Mouse (Mus musculus) CD4-positive helper T cell, adult 2 months (primary cell): ENCODE measurements around the gene Tmem102.
A peak's percentile ranks its signal among the peaks of the same experiment; 100 is the strongest.

Experiments used
- DNase-seq: peaks from one replicate; pipeline ENCODE4 v3.0.0-alpha.2; 2012; ENCODE audit warnings: low read depth, missing footprints, low spot score

Gene Tmem102

GRCm38 (mm10) chr11:69822080-69822479 lies 16.7 kb upstream of the Tmem102 start, which contains the start of gene Spem1:
TSS of gene Spem1 (minus strand) at chr11:69822180.
- no peak for DNase-seq

GRCm38 (mm10) chr11:69818871-69819270 lies 13.4 kb upstream of the Tmem102 start:
- no peak for DNase-seq

- no peak for DNase-seq
Observed at GRCm38 (mm10) chr11:69818365-69818764, 12.9 kb upstream of the Tmem102 start, which contains the start of gene Spem2. TSS of gene Spem2 (minus strand) at chr11:69818465.

- no peak for DNase-seq
Observed at GRCm38 (mm10) chr11:69816520-69816919, 11.1 kb upstream of the Tmem102 start.

- DNase-seq: no peak
Observed at GRCm38 (mm10) chr11:69815155-69815554, 9.7 kb upstream of the Tmem102 start, which contains the start of gene Gm39566. TSS of gene Gm39566 (minus strand) at chr11:69815298.

- no peak for DNase-seq
Observed at GRCm38 (mm10) chr11:69810280-69810679, 4.9 kb upstream of the Tmem102 start.

- DNase-seq: no peak
Observed at GRCm38 (mm10) chr11:69807641-69808040, 2.2 kb upstream of the Tmem102 start.

GRCm38 (mm10) chr11:69806378-69806777 lies 954 bp upstream of the Tmem102 start:
- no peak for DNase-seq

GRCm38 (mm10) chr11:69804652-69804940 lies 828 bp downstream of the Tmem102 start:
- no peak for DNase-seq

GRCm38 (mm10) chr11:69803786-69804651 lies 1.4 kb downstream of the Tmem102 start:
- DNase-seq: peak; percentile 80

GRCm38 (mm10) chr11:69803328-69803727 lies 2.1 kb downstream of the Tmem102 start:
- DNase-seq: no peak

- DNase-seq: peak; percentile 73
Observed at GRCm38 (mm10) chr11:69802648-69803105, 2.7 kb downstream of the Tmem102 start.

- DNase-seq: no peak
Observed at GRCm38 (mm10) chr11:69801379-69801977, 3.9 kb downstream of the Tmem102 start, which contains the start of gene Fgf11. TSS of gene Fgf11 (minus strand) at chr11:69801857.

GRCm38 (mm10) chr11:69800392-69801197 lies 4.8 kb downstream of the Tmem102 start:
- DNase-seq: no peak

GRCm38 (mm10) chr11:69800138-69800391 lies 5.4 kb downstream of the Tmem102 start:
- DNase-seq: no peak

GRCm38 (mm10) chr11:69799394-69800137 lies 5.9 kb downstream of the Tmem102 start:
- DNase-seq: no peak

GRCm38 (mm10) chr11:69797924-69798323 lies 7.5 kb downstream of the Tmem102 start:
- no peak for DNase-seq

- DNase-seq: no peak
Observed at GRCm38 (mm10) chr11:69795983-69796435, 9.4 kb downstream of the Tmem102 start.

GRCm38 (mm10) chr11:69795168-69795982 lies 10.0 kb downstream of the Tmem102 start, which contains the start of gene Chrnb1:
TSS of gene Chrnb1 (minus strand) at chr11:69795943.
- peak; percentile 95 for DNase-seq

GRCm38 (mm10) chr11:69793429-69793828 lies 12.0 kb downstream of the Tmem102 start:
- DNase-seq: no peak
